Mouse (Mus musculus) embryonic facial prominence, embryonic 14.5 days (tissue): ENCODE measurements around the gene Rita1. TPM values are rescaled to one million over a fixed set of nuclear protein-coding genes. Genes with fewer than 3 reads are reported as not detected.

Experiments used
- ATAC-seq: fragments of 200-750 bp; cut with Nextera tagmentation; 2 replicates; pipeline ENCODE4 v1.8.0; 2017; ENCODE audit warnings: low read depth, moderate number of reproducible peaks, moderate TSS enrichment
- DNase-seq: peaks from one replicate; pipeline ENCODE4 v3.0.0-alpha.2; 2015; ENCODE audit warnings: low spot score
- H3K27ac ChIP-seq: fragments of 300-500 bp; sonication (generic); replicated peaks from 2 replicates; pipeline ENCODE4 v1.5.1; 2014; ENCODE audit warnings: low read depth, mild to moderate bottlenecking, low read length, moderate library complexity
- H3K27me3 ChIP-seq: fragments of 300-500 bp; sonication (generic); replicated peaks from 2 replicates; pipeline ENCODE4 v1.6.1; 2014; ENCODE audit warnings: low read length; ENCODE audit not compliant: control insufficient read depth, insufficient read depth
- H3K36me3 ChIP-seq: fragments of 300-500 bp; sonication (generic); 2 replicates; pipeline ENCODE4 v1.6.1; 2014; ENCODE audit warnings: low read length, mixed read lengths; ENCODE audit not compliant: control insufficient read depth, insufficient read depth
- H3K4me1 ChIP-seq: fragments of 300-500 bp; sonication (generic); 2 replicates; pipeline ENCODE4 v1.6.1; 2014; ENCODE audit warnings: antibody characterized with exemption, low read length; ENCODE audit not compliant: control insufficient read depth, insufficient read depth
- H3K4me2 ChIP-seq: fragments of 300-500 bp; sonication (generic); 2 replicates; pipeline ENCODE4 v1.6.1; 2014; ENCODE audit warnings: low read depth, mild to moderate bottlenecking, low read length, moderate library complexity, mixed read lengths
- H3K4me3 ChIP-seq: fragments of 300-500 bp; sonication (generic); 2 replicates; pipeline ENCODE4 v1.5.1; 2014; ENCODE audit warnings: low read depth, mild to moderate bottlenecking, low read length
- H3K9ac ChIP-seq: fragments of 300-500 bp; sonication (generic); 2 replicates; pipeline ENCODE4 v1.6.1; 2014; ENCODE audit warnings: low read depth, mild to moderate bottlenecking, low read length, moderate library complexity, mixed read lengths
- H3K9me3 ChIP-seq: fragments of 300-500 bp; sonication (generic); 2 replicates; pipeline ENCODE4 v1.6.1; 2016; ENCODE audit warnings: low read length; ENCODE audit not compliant: control insufficient read depth
- WGBS: fragments of 180-500 bp; shearing (Covaris S2); extraction: QIAGEN DNeasy Blood & Tissue Kit; methylation state at CpG from one replicate; pipeline ENCODE4 v1.1.7; 2014; 5-methylcytosine and 5-hydroxymethylcytosine counted together
- polyA plus RNA-seq: library from polyadenylated mRNA; unstranded; fragments of >200 nt; fragmentation: Nextera tagmentation; extraction: Ambion mirVana; gene quantifications from 2 replicates; pipeline ENCODE4 v1.2.1, GENCODE M21; 2014

Rita1 gene
- polyA plus RNA-seq, 1 experiment from 2014 or later: 11.4 TPM

DNA sequence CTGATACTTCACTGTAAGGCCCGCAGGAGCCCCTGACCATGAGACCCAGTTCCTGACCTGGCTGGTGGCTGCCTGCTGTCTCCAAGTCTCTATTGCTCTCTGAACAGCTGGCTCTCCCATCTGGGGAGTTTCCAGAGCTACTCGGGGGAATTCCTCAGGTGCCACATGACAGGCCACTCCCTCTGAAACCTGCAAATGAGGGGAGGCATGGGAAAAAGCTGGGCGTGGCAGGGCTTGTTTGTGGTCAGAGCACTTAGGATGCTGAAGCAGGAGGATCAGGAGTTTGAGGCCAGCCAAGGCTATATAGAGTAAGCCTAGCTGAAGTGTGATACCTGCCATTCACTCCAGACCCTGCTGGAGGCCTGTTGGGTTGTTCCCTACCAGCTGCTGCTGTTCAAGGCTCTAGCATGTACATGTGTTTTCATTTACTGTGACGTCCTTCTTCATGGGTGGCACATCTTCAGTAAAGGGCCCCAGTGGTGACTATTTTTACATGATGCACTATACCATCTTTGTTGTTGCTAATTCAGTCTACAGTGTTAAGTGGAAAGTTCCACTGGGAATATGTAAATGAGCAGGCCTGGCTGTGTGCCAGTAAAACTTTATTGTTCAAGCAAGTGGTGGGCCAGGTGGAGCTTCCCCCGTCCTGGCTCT lies 9.9 kb upstream of the Rita1 start:
- H3K9ac ChIP-seq: no peak overlapping the region
- DNase-seq: peak; percentile 34

DNA sequence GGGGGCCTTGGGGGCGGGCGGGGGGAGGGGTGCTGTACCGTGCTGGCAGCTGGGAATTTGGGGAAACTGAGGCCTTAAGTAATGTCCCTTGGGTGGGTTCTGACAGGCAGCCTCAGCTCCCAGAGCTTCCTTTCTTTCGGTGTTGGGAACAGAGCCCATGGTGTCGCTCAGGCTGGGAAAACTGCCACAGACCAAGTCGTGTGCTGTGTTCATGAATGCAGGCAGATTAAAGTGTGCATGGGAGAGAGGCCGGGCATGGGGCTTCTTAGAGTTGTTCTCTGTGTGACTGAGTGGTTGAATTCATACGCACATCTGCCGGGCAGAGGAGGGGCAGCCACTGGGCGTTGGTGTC lies 9.4 kb upstream of the Rita1 start:
- Histone ChIP-seq H3K4me2 (no peak overlapping the region), H3K9me3 (no peaks in the 10 kb centered on the region), H3K4me3 (no peak overlapping the region), H3K27me3 (no peaks in the 10 kb centered on the region), H3K9ac (no peak overlapping the region), H3K4me1 (no peaks in the 10 kb centered on the region), H3K36me3 (peaks cover 88% of the 10 kb centered on the region), H3K27ac (no peak overlapping the region)
- DNase-seq: no peak
- no peak for ATAC-seq
- 78% methylated on average over 10 of the region's 10 CpGs for WGBS

More for the DNA sequence above, 9.9 kb upstream of the Rita1 start:
- H3K4me1 ChIP-seq: no peaks in the 10 kb centered on the region
- 71% methylated on average over 5 of the region's 5 CpGs for WGBS
- H3K36me3 ChIP-seq: peaks cover 88% of the 10 kb centered on the region
- no peak overlapping the region for H3K4me3 ChIP-seq
- no peak overlapping the region for H3K27ac ChIP-seq
- ATAC-seq: no peak
- no peaks in the 10 kb centered on the region for H3K27me3 ChIP-seq
- no peak overlapping the region for H3K4me2 ChIP-seq
- H3K9me3 ChIP-seq: no peaks in the 10 kb centered on the region

- no peak for DNase-seq
- Histone ChIP-seq H3K27me3 (no peaks in the 10 kb centered on the region), H3K36me3 (peaks cover 86% of the 10 kb centered on the region), H3K4me3 (no peak overlapping the region), H3K9me3 (no peaks in the 10 kb centered on the region), H3K9ac (no peak overlapping the region), H3K27ac (no peak overlapping the region), H3K4me2 (no peak overlapping the region), H3K4me1 (no peaks in the 10 kb centered on the region)
- WGBS: 90% methylated on average over 23 of the region's 23 CpGs
- no peak for ATAC-seq
Observed at GRCm38 (mm10) chr5:120621078-120621765, 8.8 kb upstream of the Rita1 start.

DNA sequence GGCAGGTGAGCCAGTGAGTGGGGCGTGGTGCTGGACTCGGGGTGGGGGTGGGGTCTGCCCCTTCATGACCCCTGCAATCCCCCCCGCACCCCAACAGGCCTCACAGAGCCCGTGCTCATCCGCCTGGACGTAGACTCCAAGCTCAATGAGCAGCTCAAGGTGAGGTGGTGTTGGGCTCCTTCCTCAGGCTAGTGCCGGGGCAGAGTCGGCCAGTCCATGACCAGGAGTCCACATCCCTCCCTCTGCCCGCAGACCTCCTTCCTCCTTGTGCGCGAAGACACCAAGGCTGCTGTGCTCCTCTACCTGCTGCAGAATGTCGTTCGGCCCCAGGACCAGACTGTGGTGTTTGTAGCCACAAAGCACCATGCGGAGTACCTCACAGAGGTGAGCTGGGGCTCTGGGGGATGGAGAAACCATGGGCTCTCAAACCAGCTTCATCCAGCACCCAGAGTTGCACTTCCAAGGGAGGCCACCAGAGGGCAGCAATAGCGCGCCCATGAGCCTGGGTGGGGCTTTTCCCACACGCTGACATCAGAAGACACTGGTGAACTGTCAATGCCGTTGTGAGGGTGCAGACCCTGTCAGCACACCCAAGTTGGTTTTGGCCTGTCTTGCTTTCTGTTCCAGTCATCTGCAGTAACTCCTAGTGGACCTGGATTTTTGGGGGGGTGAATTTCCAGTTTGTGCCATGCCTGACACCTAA lies 8.1 kb upstream of the Rita1 start:
- no peak overlapping the region for H3K27ac ChIP-seq
- H3K4me1 ChIP-seq: no peaks in the 10 kb centered on the region
- no peaks in the 10 kb centered on the region for H3K27me3 ChIP-seq
- DNase-seq: peak; percentile 56
- no peaks in the 10 kb centered on the region for H3K9me3 ChIP-seq
- no peak overlapping the region for H3K9ac ChIP-seq
- peaks cover 79% of the 10 kb centered on the region for H3K36me3 ChIP-seq
- no peak; the same call in 1 of the 2 replicates for ATAC-seq
- WGBS: 72% methylated on average over 18 of the region's 18 CpGs
- H3K4me2 ChIP-seq: no peak overlapping the region
- H3K4me3 ChIP-seq: no peak overlapping the region

DNA sequence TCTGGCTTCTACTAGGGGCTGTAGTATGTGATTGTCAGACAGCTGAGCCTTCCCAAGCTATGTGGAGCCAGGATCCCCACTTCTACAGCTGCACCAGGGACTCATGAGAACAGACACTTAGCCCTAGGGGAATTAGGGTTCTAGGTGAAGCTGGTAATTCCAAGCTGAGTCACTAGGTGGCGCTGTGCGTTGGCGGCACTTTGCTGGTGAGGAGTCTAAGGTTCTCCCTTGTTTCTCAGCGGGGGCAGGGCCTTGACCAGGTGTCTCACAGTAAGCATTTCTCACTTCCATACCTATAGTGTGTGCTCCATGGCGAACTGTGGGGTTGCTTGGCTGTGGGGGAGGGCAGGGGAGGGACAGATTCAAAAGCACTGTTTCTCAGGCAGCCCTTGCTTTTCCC lies 6.8 kb upstream of the Rita1 start:
- H3K36me3 ChIP-seq: peaks cover 66% of the 10 kb centered on the region
- DNase-seq (no peak), ATAC-seq (no peak)
- no peak overlapping the region for H3K4me2 ChIP-seq
- no peak overlapping the region for H3K27ac ChIP-seq
- H3K9me3 ChIP-seq: no peaks in the 10 kb centered on the region
- 22% methylated on average over 5 of the region's 5 CpGs for WGBS
- no peaks in the 10 kb centered on the region for H3K4me1 ChIP-seq
- H3K9ac ChIP-seq: no peak overlapping the region
- no peaks in the 10 kb centered on the region for H3K27me3 ChIP-seq
- H3K4me3 ChIP-seq: no peak overlapping the region

DNA sequence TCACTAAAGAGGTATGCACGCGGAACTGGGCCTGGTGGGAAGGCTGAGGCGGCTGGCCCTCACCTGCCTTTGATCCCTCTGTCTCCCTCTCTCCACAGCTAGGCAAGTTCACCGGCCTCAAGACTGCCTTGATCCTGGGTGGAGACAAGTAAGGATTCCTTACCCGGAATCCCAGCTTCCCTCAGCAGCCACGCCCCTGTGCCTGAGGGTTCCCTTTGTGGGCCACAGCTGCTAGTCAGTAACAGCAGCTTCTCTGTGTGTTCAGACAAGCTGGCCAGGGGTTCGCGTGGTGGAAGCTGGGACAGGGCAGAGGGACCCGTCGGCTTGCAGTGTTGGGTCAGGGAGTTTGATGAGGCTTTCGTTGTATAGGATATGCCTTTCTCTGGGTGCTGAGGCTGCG lies 6.4 kb upstream of the Rita1 start:
- H3K27ac ChIP-seq: no peak overlapping the region
- H3K4me1 ChIP-seq: 0 out of 2 replicates have a peak, but pooled peaks cover 4% of the 10 kb centered on the region
- 78% methylated on average over 7 of the region's 12 CpGs for WGBS
- no peak overlapping the region for H3K4me2 ChIP-seq
- no peaks in the 10 kb centered on the region for H3K9me3 ChIP-seq
- peaks cover 62% of the 10 kb centered on the region for H3K36me3 ChIP-seq
- no peak overlapping the region for H3K9ac ChIP-seq
- no peaks in the 10 kb centered on the region for H3K27me3 ChIP-seq
- ATAC-seq (no peak), DNase-seq (peak; percentile 10)
- H3K4me3 ChIP-seq: no peak overlapping the region

DNA sequence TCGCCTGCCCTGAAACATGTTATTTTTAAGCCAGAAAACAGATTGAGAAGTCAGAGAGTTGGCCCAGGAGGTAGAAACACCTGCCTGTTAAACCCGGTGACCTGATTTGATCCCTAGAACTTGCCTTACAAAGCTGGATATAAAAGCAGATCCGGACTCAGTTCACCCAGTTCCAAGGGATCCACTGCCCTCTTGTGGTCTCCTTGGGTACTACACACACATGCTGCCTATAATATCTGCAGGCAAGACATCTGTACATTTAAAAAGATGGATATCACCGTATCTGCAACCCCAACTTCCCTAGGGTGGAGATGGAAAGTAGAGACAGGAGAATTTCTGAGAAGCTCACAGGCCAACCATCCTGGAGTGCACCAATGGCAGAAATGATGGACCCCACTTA lies 3.5 kb upstream of the Rita1 start:
- 91% methylated on average over 4 of the region's 4 CpGs for WGBS

GRCm38 (mm10) chr5:120612822-120613604 lies 624 bp upstream of the Rita1 start:
- H3K9me3 ChIP-seq: no peaks in the 10 kb centered on the region
- peaks cover 9% of the 10 kb centered on the region for H3K36me3 ChIP-seq
- H3K4me1 ChIP-seq: peaks cover 13% of the 10 kb centered on the region
- H3K27ac ChIP-seq: peak overlapping the region; percentile 85
- peak; percentile 100 for DNase-seq
- WGBS: under 1% methylated on average over 68 of the region's 69 CpGs
- peak overlapping the region; percentile 78 for H3K4me2 ChIP-seq
- peak; percentile 94 for ATAC-seq
- peak overlapping the region; percentile 81 for H3K4me3 ChIP-seq
- H3K27me3 ChIP-seq: no peaks in the 10 kb centered on the region
- peak overlapping the region; percentile 76 for H3K9ac ChIP-seq

More for the DNA sequence above, 3.5 kb upstream of the Rita1 start:
- Histone ChIP-seq H3K27ac (no peak overlapping the region), H3K4me2 (no peak overlapping the region), H3K4me1 (peaks cover 12% of the 10 kb centered on the region), H3K36me3 (peaks cover 34% of the 10 kb centered on the region), H3K9me3 (no peaks in the 10 kb centered on the region), H3K9ac (no peak overlapping the region), H3K27me3 (no peaks in the 10 kb centered on the region), H3K4me3 (no peak overlapping the region)
- ATAC-seq (no peak), DNase-seq (no peak)
